Mouse (Mus musculus) midbrain, postnatal 0 days (tissue): ENCODE measurements at regions not wholly inside any gene's neighbourhood (a gene's known extent, or its start where the extent isn't known, plus 50 kb on each side); places are given as distances from the start of the nearest gene placed in this dataset.

Experiments
- ATAC-seq: fragments of 200-750 bp; cut with Nextera tagmentation; 2 replicates; pipeline ENCODE4 v1.8.0; 2017; ENCODE audit warnings: moderate number of reproducible peaks, mild to moderate bottlenecking, moderate TSS enrichment, moderate library complexity; ENCODE audit not compliant: low FRiP score
- DNase-seq: peaks from one replicate; pipeline ENCODE4 v3.0.0-alpha.2; 2015; ENCODE audit warnings: low spot score
- H3K27ac ChIP-seq: fragments of 300-500 bp; sonication (generic); 2 replicates; pipeline ENCODE4 v1.5.1; 2014; ENCODE audit warnings: low read depth, mild to moderate bottlenecking, low read length, mixed read lengths
- H3K27me3 ChIP-seq: fragments of 300-500 bp; sonication (generic); 2 replicates; pipeline ENCODE4 v1.6.1; 2014; ENCODE audit warnings: low read length, control low read depth, mixed read lengths; ENCODE audit not compliant: insufficient read depth
- H3K36me3 ChIP-seq: fragments of 300-500 bp; sonication (generic); 2 replicates; pipeline ENCODE4 v1.6.1; 2014; ENCODE audit warnings: low read length, control low read depth, mixed read lengths; ENCODE audit not compliant: insufficient read depth
- H3K4me1 ChIP-seq: fragments of 300-500 bp; sonication (generic); 2 replicates; pipeline ENCODE4 v1.6.1; 2014; ENCODE audit warnings: mild to moderate bottlenecking, control low read depth, antibody characterized with exemption, low read length, mixed read lengths; ENCODE audit not compliant: insufficient read depth
- H3K4me2 ChIP-seq: fragments of 300-500 bp; sonication (generic); 2 replicates; pipeline ENCODE4 v1.6.1; 2014; ENCODE audit warnings: low read depth, mild to moderate bottlenecking, low read length, mixed read lengths; ENCODE audit not compliant: poor library complexity, severe bottlenecking
- H3K4me3 ChIP-seq: fragments of 300-500 bp; sonication (generic); 2 replicates; pipeline ENCODE4 v1.5.1; 2014; ENCODE audit warnings: low read depth, mild to moderate bottlenecking, low read length, moderate library complexity
- H3K9ac ChIP-seq: fragments of 300-500 bp; sonication (generic); replicated peaks from 2 replicates; pipeline ENCODE4 v1.6.1; 2014; ENCODE audit warnings: mild to moderate bottlenecking, low read length, moderate library complexity, mixed read lengths; ENCODE audit not compliant: poor library complexity, severe bottlenecking
- H3K9me3 ChIP-seq: fragments of 300-500 bp; sonication (generic); 2 replicates; pipeline ENCODE4 v1.6.1; 2016; ENCODE audit warnings: low read length, control low read depth
- CTCF ChIP-seq: IDR thresholded peaks from 2 replicates; pipeline ENCODE4 v1.5.1; 2016; ENCODE audit warnings: antibody characterized with exemption, mild to moderate bottlenecking
- WGBS: fragments of 180-500 bp; shearing (Covaris S2); extraction: QIAGEN DNeasy Blood & Tissue Kit; methylation state at CpG from one replicate; pipeline ENCODE4 v1.1.7; 2014; 5-methylcytosine and 5-hydroxymethylcytosine counted together

GRCm38 (mm10) chr16:77239176-77239790, 225.8 kb downstream of the Usp25 start:
- ATAC-seq, result no peak
- H3K9me3 ChIP-seq, result no peaks in the 10 kb centered on the region
- H3K4me3 ChIP-seq, result peak overlapping the region; percentile 36
- no peaks in the 10 kb centered on the region for H3K27me3 ChIP-seq
- H3K4me1 ChIP-seq, result no peaks in the 10 kb centered on the region
- TF ChIP-seq CTCF, result no peak
- H3K9ac ChIP-seq, result peak overlapping the region; percentile 74
- no peak for DNase-seq
- H3K4me2 ChIP-seq, result peak overlapping the region; percentile 64
- H3K27ac ChIP-seq, result peak overlapping the region; percentile 94
- WGBS, result 16% methylated on average over 9 of the region's 9 CpGs
- H3K36me3 ChIP-seq, result no peaks in the 10 kb centered on the region

- 15% methylated on average over 13 of the region's 13 CpGs for WGBS
- TF ChIP-seq CTCF, result peak; percentile 32
These were observed 225.1 kb downstream of the Usp25 start for GRCm38 (mm10) chr16:77238358-77239175.

DNA sequence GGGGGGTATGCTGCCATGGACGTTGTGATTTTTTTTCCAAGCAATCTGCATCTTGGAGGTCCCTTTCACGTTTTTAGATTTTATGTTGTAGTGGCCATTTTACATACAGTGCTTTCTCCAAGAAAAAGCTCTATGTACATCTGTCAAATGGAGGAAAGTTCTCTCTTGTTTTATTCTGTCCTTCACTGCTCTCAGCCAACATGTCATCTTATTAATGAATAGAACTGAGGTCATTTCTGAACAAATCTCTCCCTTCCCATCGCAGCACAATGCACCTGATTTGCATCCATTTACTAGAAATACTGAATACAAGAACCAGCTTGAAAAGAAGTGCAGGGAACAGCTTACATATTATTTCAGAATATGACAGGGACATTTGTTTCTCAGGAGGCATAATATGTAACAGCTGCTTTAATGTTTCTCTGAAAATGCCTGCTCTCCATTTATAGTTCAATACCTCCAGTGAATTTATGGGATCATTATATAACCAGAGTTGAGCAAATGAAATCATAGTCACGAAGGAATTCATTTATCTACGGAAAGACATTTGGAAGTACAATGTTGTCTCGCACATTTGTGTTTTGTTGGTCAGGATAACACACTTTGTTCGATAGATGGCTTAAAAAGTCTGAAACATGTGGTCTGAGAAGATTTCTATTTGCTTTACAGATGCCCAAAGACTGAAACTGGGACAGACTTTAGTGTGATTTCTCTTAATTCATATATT, 224.3 kb downstream of the Usp25 start:
- H3K4me2 ChIP-seq, result peak overlapping the region; percentile 64
- H3K9me3 ChIP-seq, result no peaks in the 10 kb centered on the region
- TF ChIP-seq CTCF, result no peak
- peak overlapping the region; percentile 94 for H3K27ac ChIP-seq
- DNase-seq (peak; percentile 44), ATAC-seq (no peak)
- H3K4me3 ChIP-seq, result peak overlapping the region; percentile 36
- H3K4me1 ChIP-seq, result no peaks in the 10 kb centered on the region
- no peaks in the 10 kb centered on the region for H3K27me3 ChIP-seq
- H3K36me3 ChIP-seq, result no peaks in the 10 kb centered on the region
- H3K9ac ChIP-seq, result peak overlapping the region; percentile 74
- 15% methylated on average over 7 of the region's 7 CpGs for WGBS

More at GRCm38 (mm10) chr16:77238358-77239175, 225.1 kb downstream of the Usp25 start:
- peak overlapping the region; percentile 36 for H3K4me3 ChIP-seq
- no peaks in the 10 kb centered on the region for H3K4me1 ChIP-seq
- peak; percentile 86 for DNase-seq
- no peaks in the 10 kb centered on the region for H3K9me3 ChIP-seq
- peak overlapping the region; percentile 74 for H3K9ac ChIP-seq
- no peaks in the 10 kb centered on the region for H3K27me3 ChIP-seq
- no peaks in the 10 kb centered on the region for H3K36me3 ChIP-seq
- peak; percentile 39 for ATAC-seq
- H3K27ac ChIP-seq, result peak overlapping the region; percentile 94
- H3K4me2 ChIP-seq, result peak overlapping the region; percentile 64

DNA sequence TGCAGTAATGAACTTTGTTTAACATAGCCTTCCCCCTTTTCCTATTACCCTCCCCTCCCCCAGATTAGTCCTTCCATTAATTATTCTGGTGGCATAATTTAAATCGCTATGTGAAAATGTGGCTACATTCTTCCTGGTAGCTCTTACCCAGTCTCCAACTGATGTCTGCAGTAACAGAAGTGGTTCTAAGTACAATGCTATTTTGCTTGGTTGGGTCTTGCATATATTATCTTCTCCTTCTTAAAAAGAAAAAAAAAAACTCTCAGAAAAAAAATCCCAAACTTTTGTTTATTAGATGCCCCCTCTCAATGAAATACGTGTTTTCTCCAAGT, 223.7 kb downstream of the Usp25 start:
- peak overlapping the region; percentile 36 for H3K4me3 ChIP-seq
- DNase-seq (no peak), ATAC-seq (no peak)
- H3K9me3 ChIP-seq, result no peaks in the 10 kb centered on the region
- no peaks in the 10 kb centered on the region for H3K4me1 ChIP-seq
- peak overlapping the region; percentile 64 for H3K4me2 ChIP-seq
- TF ChIP-seq CTCF, result no peak
- H3K9ac ChIP-seq, result peak overlapping the region; percentile 74
- 15% methylated on average over 2 of the region's 2 CpGs for WGBS
- H3K36me3 ChIP-seq, result no peaks in the 10 kb centered on the region
- H3K27me3 ChIP-seq, result no peaks in the 10 kb centered on the region
- H3K27ac ChIP-seq, result peak overlapping the region; percentile 94

- ATAC-seq, result peak; percentile 86
- H3K4me2 ChIP-seq, result peak overlapping the region; percentile 64
- DNase-seq, result peak; percentile 97
- H3K36me3 ChIP-seq, result no peaks in the 10 kb centered on the region
- no peaks in the 10 kb centered on the region for H3K9me3 ChIP-seq
- H3K9ac ChIP-seq, result peak overlapping the region; percentile 74
- H3K27me3 ChIP-seq, result no peaks in the 10 kb centered on the region
- H3K4me3 ChIP-seq, result peak overlapping the region; percentile 36
- H3K4me1 ChIP-seq, result no peaks in the 10 kb centered on the region
- 4% methylated on average over 13 of the region's 13 CpGs for WGBS
- TF ChIP-seq CTCF, result no peak
- H3K27ac ChIP-seq, result peak overlapping the region; percentile 94
These were observed 223.2 kb downstream of the Usp25 start for GRCm38 (mm10) chr16:77236509-77237271.
